Mouse (Mus musculus) ES-Bruce4 (cell line): ENCODE data around the gene Nptn.

Source experiments
- CTCF ChIP-seq: IDR thresholded peaks from one replicate; pipeline ENCODE4 v1.8.1; 2011; ENCODE audit warnings: low read depth, low read length
- EP300 ChIP-seq: IDR thresholded peaks from 2 replicates; pipeline ENCODE4 v1.6.1; 2011; ENCODE audit warnings: low read depth, low read length; ENCODE audit not compliant: insufficient read depth
- POLR2A ChIP-seq: IDR thresholded peaks from one replicate; pipeline ENCODE4 v1.8.1; 2011; ENCODE audit warnings: low read length; ENCODE audit not compliant: insufficient read depth

DNA sequence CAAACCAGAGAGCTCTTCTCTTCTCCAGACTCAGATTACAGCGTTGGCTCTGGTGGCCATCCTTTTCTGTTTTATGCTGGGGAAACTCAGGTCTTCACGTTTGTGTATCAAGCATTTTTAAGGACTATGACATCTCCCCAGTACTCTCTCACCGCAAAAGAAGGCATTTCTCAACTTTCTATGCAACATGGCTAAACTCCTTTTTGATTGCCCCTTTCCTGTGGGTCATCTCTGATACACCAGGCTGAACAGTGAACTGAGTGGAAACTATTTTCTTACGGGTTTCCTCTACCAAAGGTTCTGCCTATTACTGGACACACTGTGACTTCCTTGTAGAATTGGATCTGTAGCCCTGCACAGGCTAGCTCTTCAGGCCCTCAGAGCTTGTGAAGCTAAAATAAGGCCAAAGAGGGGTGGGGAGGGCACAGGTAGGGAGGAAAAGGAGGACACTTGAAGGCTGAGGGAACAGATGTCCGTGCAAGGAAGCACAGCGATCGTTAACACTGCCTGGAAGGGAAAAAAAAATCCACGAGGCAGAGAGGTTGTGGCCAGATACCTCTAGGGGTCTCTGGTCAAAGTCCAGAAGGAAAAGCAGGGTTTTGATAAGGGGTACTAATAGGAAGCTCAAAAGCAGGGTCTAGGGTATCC, 633 bp upstream of the Nptn start:
- TF ChIP-seq CTCF (no peak), POLR2A (no peak), EP300 (no peak)
